In genomic region chr3:79221296-79222191, GRCm38 (mm10) we compare ENCODE assay signal across 8 mouse cellular contexts.
DNase-seq lines count a peak whose midpoint lies in the region; ATAC-seq lines count a peak whose summit lies in the region.

No protein-coding gene starts in this region.

- no peaks in the 10 kb centered on the region for H3K27me3 ChIP-seq in forebrain, embryonic 16.5 days (replicated peaks; ENCODE audit: control insufficient read depth, insufficient read depth, low read length)
- no peaks in the 10 kb centered on the region for H3K27me3 ChIP-seq in hindbrain, embryonic 13.5 days

- H3K4me2 ChIP-seq in forebrain, embryonic 16.5 days (ENCODE audit: low read length), result no peak overlapping the region
- H3K4me2 ChIP-seq in hindbrain, embryonic 13.5 days, result no peak overlapping the region

- DNase-seq in testis, postnatal 10 days (ENCODE audit: low spot score), result peak; percentile 68
- no peak for DNase-seq in testis, postnatal 14 days (ENCODE audit: low spot score)
- DNase-seq in cerebellum, adult 11 months, result peak; percentile 60
- peak; percentile 69 to 79 for DNase-seq in layer of hippocampus, postnatal 10 days (ENCODE audit: low spot score in 2 of 2)
- DNase-seq in right cerebral cortex, postnatal 4 days, result peak; percentile 63

- peak; percentile 41 for ATAC-seq in forebrain, embryonic 16.5 days
- peak; percentile 55 for ATAC-seq in hindbrain, embryonic 13.5 days (ENCODE audit: low FRiP score)
- peak; percentile 89 for ATAC-seq in megakaryocyte progenitor cell, adult 5-6 weeks (replicated peaks; ENCODE audit: poor library complexity)

- no peak overlapping the region for H3K27ac ChIP-seq in forebrain, embryonic 16.5 days (ENCODE audit: low read length)
- H3K27ac ChIP-seq in hindbrain, embryonic 13.5 days, result no peak overlapping the region

- no peak overlapping the region; the same call in 1 of the 2 replicates for H3K9ac ChIP-seq in forebrain, embryonic 16.5 days (replicated peaks; ENCODE audit: low read depth, low read length)
- H3K9ac ChIP-seq in hindbrain, embryonic 13.5 days, result no peak overlapping the region

- WGBS in forebrain, embryonic 16.5 days, result 40% methylated on average over 9 of the region's 9 CpGs
- WGBS in hindbrain, embryonic 13.5 days, result 40% methylated on average over 9 of the region's 9 CpGs

- no peak overlapping the region for H3K4me3 ChIP-seq in forebrain, embryonic 16.5 days (replicated peaks; ENCODE audit: low read length)
- H3K4me3 ChIP-seq in hindbrain, embryonic 13.5 days, result no peak overlapping the region

- H3K9me3 ChIP-seq in forebrain, embryonic 16.5 days (ENCODE audit: control insufficient read depth, low read length), result no peaks in the 10 kb centered on the region
- no peaks in the 10 kb centered on the region for H3K9me3 ChIP-seq in hindbrain, embryonic 13.5 days

- peaks cover 27% of the 10 kb centered on the region for H3K4me1 ChIP-seq in forebrain, embryonic 16.5 days (replicated peaks; ENCODE audit: control insufficient read depth, insufficient read depth, low read length)
- H3K4me1 ChIP-seq in hindbrain, embryonic 13.5 days (replicated peaks), result peaks cover 50% of the 10 kb centered on the region

- no peaks in the 10 kb centered on the region for H3K36me3 ChIP-seq in forebrain, embryonic 16.5 days (ENCODE audit: control insufficient read depth, insufficient read depth)
- no peaks in the 10 kb centered on the region for H3K36me3 ChIP-seq in hindbrain, embryonic 13.5 days
